Mouse (Mus musculus) heart, embryonic 14.5 days (tissue): Measurements from ENCODE around the gene Vmn2r19. TPM values are rescaled to one million over a fixed set of nuclear protein-coding genes. Genes with fewer than 3 reads are reported as not detected.
"Not testable (repeated sequence)": the region's sequence is repeated elsewhere in the genome, so short reads cannot be mapped to it uniquely, and the experiment has no call there.

Experiments used
- ATAC-seq: fragments of 200-750 bp; cut with Nextera tagmentation; 2 replicates; pipeline ENCODE4 v1.8.0; 2017; ENCODE audit warnings: low read depth, moderate TSS enrichment; ENCODE audit not compliant: insufficient number of reproducible peaks, insufficient read depth, low FRiP score
- H3K27ac ChIP-seq, 2 experiments: fragments of 200-500 bp in 1 of 2; fragments of 300-500 bp in 1 of 2; sonication (generic) in 1 of 2; replicated peaks in 1 of 2; 2 replicates each; pipeline ENCODE4 v1.5.1; 2012 to 2014; ENCODE audit warnings: low read depth in 2 of 2, low read length in 2 of 2, control low read depth in 1 of 2, mild to moderate bottlenecking in 1 of 2, mixed read lengths in 1 of 2; ENCODE audit not compliant: control insufficient read depth in 1 of 2, insufficient read depth in 1 of 2
- H3K27me3 ChIP-seq: fragments of 300-500 bp; sonication (generic); 2 replicates; pipeline ENCODE4 v1.6.1; 2014; ENCODE audit warnings: mild to moderate bottlenecking, low read length, control low read depth; ENCODE audit not compliant: control insufficient read depth, insufficient read depth
- H3K36me3 ChIP-seq: fragments of 300-500 bp; sonication (generic); 2 replicates; pipeline ENCODE4 v1.6.1; 2014; ENCODE audit warnings: mild to moderate bottlenecking, control low read depth, low read length, mixed read lengths; ENCODE audit not compliant: control insufficient read depth, insufficient read depth
- H3K4me1 ChIP-seq, 2 experiments: fragments of 200-500 bp in 1 of 2; fragments of 300-500 bp in 1 of 2; sonication (generic) in 1 of 2; 2 replicates each; pipeline ENCODE4 v1.6.1; 2012 to 2014; ENCODE audit warnings: low read length in 2 of 2, control low read depth in 1 of 2, mixed read lengths in 1 of 2; ENCODE audit not compliant: control insufficient read depth in 2 of 2, insufficient read depth in 2 of 2
- H3K4me2 ChIP-seq: fragments of 300-500 bp; sonication (generic); 2 replicates; pipeline ENCODE4 v1.6.1; 2014; ENCODE audit warnings: mild to moderate bottlenecking, low read length
- H3K4me3 ChIP-seq, 2 experiments: fragments of 200-500 bp in 1 of 2; fragments of 300-500 bp in 1 of 2; sonication (generic) in 1 of 2; 2 replicates each; pipeline ENCODE4 v1.5.1; 2012 to 2014; ENCODE audit warnings: low read length in 2 of 2, mild to moderate bottlenecking in 2 of 2, control low read depth in 1 of 2, low read depth in 1 of 2, moderate library complexity in 1 of 2; ENCODE audit not compliant: control insufficient read depth in 1 of 2, insufficient read depth in 1 of 2
- H3K9ac ChIP-seq: fragments of 300-500 bp; sonication (generic); 2 replicates; pipeline ENCODE4 v1.6.1; 2014; ENCODE audit warnings: mild to moderate bottlenecking, low read length
- H3K9me3 ChIP-seq: fragments of 300-500 bp; sonication (generic); 2 replicates; pipeline ENCODE4 v1.6.1; 2016; ENCODE audit warnings: low read length, control low read depth; ENCODE audit not compliant: control insufficient read depth
- WGBS: fragments of 180-500 bp; shearing (Covaris S2); extraction: QIAGEN DNeasy Blood & Tissue Kit; methylation state at CpG from one replicate; pipeline ENCODE4 v1.1.7; 2014; 5-methylcytosine and 5-hydroxymethylcytosine counted together
- polyA plus RNA-seq: library from polyadenylated mRNA; unstranded; fragments of >200 nt; fragmentation: Nextera tagmentation; extraction: Ambion mirVana; gene quantifications from 2 replicates; pipeline ENCODE4 v1.2.1, GENCODE M21; 2014

Vmn2r19 gene
- polyA plus RNA-seq, 1 experiment from 2014 or later: not detected

- Histone ChIP-seq H3K27me3 (no peaks in the 10 kb centered on the region), H3K4me3 (no peak overlapping the region), H3K36me3 (no peaks in the 10 kb centered on the region), H3K27ac (no peak overlapping the region), H3K9ac (no peak overlapping the region), H3K4me2 (no peak overlapping the region), H3K4me1 (no peaks in the 10 kb centered on the region), H3K9me3 (no peaks in the 10 kb centered on the region)
- WGBS: 74% methylated on average over 5 of the region's 5 CpGs
- no peak for ATAC-seq
Measured at GRCm38 (mm10) chr6:123266945-123267344, 41.2 kb upstream of the Vmn2r19 start.

- Histone ChIP-seq H3K4me1 (no peaks in the 10 kb centered on the region), H3K4me3 (no peak overlapping the region), H3K4me2 (no peak overlapping the region), H3K36me3 (no peaks in the 10 kb centered on the region), H3K9ac (no peak overlapping the region), H3K27ac (no peak overlapping the region), H3K27me3 (no peaks in the 10 kb centered on the region), H3K9me3 (0 out of 2 replicates have a peak, but pooled peaks cover 5% of the 10 kb centered on the region)
- ATAC-seq: no peak
- 75% methylated on average over 2 of the region's 2 CpGs for WGBS
Measured at GRCm38 (mm10) chr6:123279443-123279842, 28.7 kb upstream of the Vmn2r19 start.

- no peaks in the 10 kb centered on the region for H3K4me1 ChIP-seq
- H3K9me3 ChIP-seq: 0 out of 2 replicates have a peak, but pooled peaks cover 5% of the 10 kb centered on the region
- H3K27me3 ChIP-seq: no peaks in the 10 kb centered on the region
- H3K27ac ChIP-seq: no peak overlapping the region
- H3K4me3 ChIP-seq: no peak overlapping the region
- no peak overlapping the region for H3K9ac ChIP-seq
- WGBS: 76% methylated on average over 2 of the region's 2 CpGs
- no peaks in the 10 kb centered on the region for H3K36me3 ChIP-seq
- no peak for ATAC-seq
- no peak overlapping the region for H3K4me2 ChIP-seq
Measured at GRCm38 (mm10) chr6:123286311-123286710, 21.8 kb upstream of the Vmn2r19 start.

- Histone ChIP-seq H3K27ac (no peak overlapping the region), H3K27me3 (no peaks in the 10 kb centered on the region), H3K9ac (no peak overlapping the region), H3K36me3 (no peaks in the 10 kb centered on the region), H3K9me3 (no peaks in the 10 kb centered on the region), H3K4me3 (no peak overlapping the region), H3K4me1 (no peaks in the 10 kb centered on the region), H3K4me2 (no peak overlapping the region)
- no peak for ATAC-seq
- 61% methylated on average over 10 of the region's 10 CpGs for WGBS
Measured at GRCm38 (mm10) chr6:123288931-123289330, 19.2 kb upstream of the Vmn2r19 start.

- H3K4me1 ChIP-seq: no peaks in the 10 kb centered on the region
- no peak for ATAC-seq
- H3K9me3 ChIP-seq: no peaks in the 10 kb centered on the region
- no peak within 1 kb of the TSS for H3K4me2 ChIP-seq
- no peak within 1 kb of the TSS for H3K27ac ChIP-seq
- no peak within 1 kb of the TSS for H3K9ac ChIP-seq
- no peaks in the 10 kb centered on the region for H3K36me3 ChIP-seq
- 68% methylated on average over 4 of the region's 4 CpGs for WGBS
- no peaks in the 10 kb centered on the region for H3K27me3 ChIP-seq
- no peak within 1 kb of the TSS for H3K4me3 ChIP-seq
Measured at GRCm38 (mm10) chr6:123289753-123290152, 18.4 kb upstream of the Vmn2r19 start, which contains the start of gene Clec4e. Clec4e (minus strand) TSS chr6:123289870.

- Histone ChIP-seq H3K9ac (no peak overlapping the region), H3K36me3 (no peaks in the 10 kb centered on the region), H3K27ac (no peak overlapping the region), H3K4me2 (no peak overlapping the region), H3K4me3 (no peak overlapping the region), H3K4me1 (no peaks in the 10 kb centered on the region), H3K9me3 (no peaks in the 10 kb centered on the region), H3K27me3 (no peaks in the 10 kb centered on the region)
- WGBS: 85% methylated on average over 1 of the region's 1 CpGs
- ATAC-seq: no peak; the same call in 1 of the 2 replicates
Measured at GRCm38 (mm10) chr6:123292751-123293400, 15.3 kb upstream of the Vmn2r19 start.

GRCm38 (mm10) chr6:123293509-123293908 lies 14.6 kb upstream of the Vmn2r19 start:
- 79% methylated on average over 11 of the region's 11 CpGs for WGBS
- not testable (repeated sequence) for H3K4me3 ChIP-seq, H3K27me3 ChIP-seq, H3K36me3 ChIP-seq, H3K9me3 ChIP-seq, ATAC-seq, H3K9ac ChIP-seq, H3K4me2 ChIP-seq, H3K4me1 ChIP-seq, H3K27ac ChIP-seq

GRCm38 (mm10) chr6:123296687-123297086 lies 11.4 kb upstream of the Vmn2r19 start:
- no peaks in the 10 kb centered on the region for H3K27me3 ChIP-seq
- ATAC-seq: no peak
- no peaks in the 10 kb centered on the region for H3K4me1 ChIP-seq
- H3K9me3 ChIP-seq: no peaks in the 10 kb centered on the region
- no peaks in the 10 kb centered on the region for H3K36me3 ChIP-seq
- H3K27ac ChIP-seq: no peak overlapping the region
- WGBS: 45% methylated on average over 1 of the region's 1 CpGs
- no peak overlapping the region for H3K9ac ChIP-seq
- H3K4me2 ChIP-seq: no peak overlapping the region
- no peak overlapping the region for H3K4me3 ChIP-seq
